Mouse (Mus musculus): Measurements from ENCODE around the gene Hspa2.
A peak's percentile ranks its signal among the peaks of the same experiment; 100 is the strongest.
"Not testable (repeated sequence)": the region's sequence is repeated elsewhere in the genome, so short reads cannot be mapped to it uniquely, and the experiment has no call there.

Hspa2 gene

GRCm38 (mm10) chr12:76434111-76434510, 30.1 kb downstream of the Hspa2 start:
- DNase-seq (ENCODE audit: low spot score) = no peak

DNA sequence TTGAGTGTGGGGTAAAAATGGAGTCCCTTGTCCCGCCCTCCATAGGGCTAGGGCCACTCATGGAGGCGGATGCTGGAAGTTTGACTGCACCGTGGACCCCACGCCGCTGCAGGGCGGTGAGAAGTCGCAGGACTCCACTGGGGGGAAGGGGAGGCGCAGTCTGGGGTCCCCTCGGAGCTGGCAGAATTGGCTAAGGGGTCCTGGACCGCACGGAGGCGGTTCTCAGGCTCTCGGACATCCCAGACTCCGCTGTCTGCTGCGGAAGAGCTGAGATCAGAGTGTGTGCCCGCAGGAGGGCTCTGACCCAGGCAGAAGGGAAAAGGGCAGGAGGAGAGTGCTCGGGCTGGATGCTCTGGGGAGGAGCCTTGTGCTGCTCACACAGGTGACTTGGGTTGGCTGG, 31.1 kb downstream of the Hspa2 start:
- peak; percentile 29 for DNase-seq (ENCODE audit: low spot score)

- no peak for DNase-seq (ENCODE audit: low spot score)
These were observed 31.6 kb downstream of the Hspa2 start for GRCm38 (mm10) chr12:76435549-76435948.

GRCm38 (mm10) chr12:76443488-76443887, 39.5 kb downstream of the Hspa2 start:
- DNase-seq (ENCODE audit: low spot score) = not testable (repeated sequence)

DNA sequence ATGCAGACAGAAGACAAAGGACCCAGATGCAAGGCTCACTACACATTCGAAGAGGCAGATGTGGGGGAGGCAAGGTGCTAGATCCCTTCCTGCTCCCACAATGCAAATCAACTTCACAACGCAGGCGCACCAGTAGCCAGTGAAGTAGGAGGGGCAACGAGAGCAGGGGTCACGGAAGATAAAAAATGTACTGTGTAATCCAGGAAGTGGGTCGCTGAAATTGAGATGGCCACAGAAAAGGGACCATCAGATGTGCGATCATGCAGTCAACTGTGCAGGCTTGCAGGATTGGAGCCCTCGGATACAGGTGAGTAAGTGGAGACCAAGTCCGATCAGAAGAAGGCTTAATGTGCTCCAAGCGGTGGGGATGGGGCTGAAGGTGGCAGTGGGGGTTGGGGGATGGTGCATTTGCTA, 40.4 kb downstream of the Hspa2 start:
- no peak for DNase-seq (ENCODE audit: low spot score)

DNA sequence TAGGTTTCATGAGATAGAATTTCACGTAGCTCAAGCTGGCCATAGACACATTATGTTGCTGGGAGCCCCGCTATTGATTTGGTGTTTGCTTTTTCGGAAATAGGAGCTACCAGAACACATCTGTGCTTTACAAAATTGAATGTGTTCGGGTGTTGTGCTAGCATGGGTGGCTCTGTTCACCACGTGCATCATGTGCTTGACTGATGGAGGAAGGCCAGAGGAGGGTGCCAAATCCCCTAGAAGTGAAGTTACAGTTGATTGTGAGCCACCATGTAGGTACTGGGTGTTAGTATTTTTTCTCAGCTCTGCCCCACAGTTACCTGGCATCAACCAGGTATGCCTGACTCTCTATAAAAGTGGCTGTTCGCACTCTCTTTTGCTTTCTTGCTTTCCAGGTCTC, 40.9 kb downstream of the Hspa2 start:
- no peak for DNase-seq (ENCODE audit: low spot score)

GRCm38 (mm10) chr12:76446201-76446600, 42.2 kb downstream of the Hspa2 start:
- DNase-seq (ENCODE audit: low spot score) = no peak

DNA sequence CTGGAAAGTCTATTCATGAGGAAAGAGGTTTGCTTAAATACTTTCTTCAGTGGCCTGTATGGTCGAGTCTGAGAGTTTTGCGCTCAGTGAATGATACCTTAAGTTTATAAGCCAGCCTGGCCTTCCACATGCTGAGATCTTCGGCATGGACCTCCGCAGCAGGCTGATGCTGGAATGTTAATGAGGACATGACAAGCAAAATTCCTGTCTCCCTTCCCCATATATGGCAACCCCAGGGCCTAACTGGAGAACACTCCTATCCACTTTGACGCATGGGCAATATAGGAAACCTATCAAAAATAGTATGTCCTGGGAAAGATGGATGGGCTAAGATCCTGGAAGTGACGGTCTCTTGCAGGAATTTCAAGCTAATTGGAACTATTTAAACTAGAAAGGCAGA, 44.2 kb downstream of the Hspa2 start:
- DNase-seq (ENCODE audit: low spot score) = no peak

- DNase-seq (ENCODE audit: low spot score) = peak; percentile 67
These were observed 48.2 kb downstream of the Hspa2 start for GRCm38 (mm10) chr12:76452203-76452602.

All from embryo, embryonic 10 days (tissue).